Mouse (Mus musculus) hindbrain, postnatal 0 days (tissue): ENCODE results near the gene Wnt10a. TPM values are rescaled to one million over a fixed set of nuclear protein-coding genes. Genes with fewer than 3 reads are reported as not detected.

Source experiments
- ATAC-seq: fragments of 200-750 bp; cut with Nextera tagmentation; 2 replicates; pipeline ENCODE4 v1.8.0; 2017; ENCODE audit warnings: mild to moderate bottlenecking, moderate TSS enrichment, moderate library complexity
- DNase-seq: peaks from one replicate; pipeline ENCODE4 v3.0.0-alpha.2; 2015; ENCODE audit warnings: low spot score
- H3K27ac ChIP-seq: fragments of 300-500 bp; sonication (generic); 2 replicates; pipeline ENCODE4 v1.5.1; 2014; ENCODE audit warnings: mild to moderate bottlenecking
- H3K27me3 ChIP-seq: fragments of 300-500 bp; sonication (generic); 2 replicates; pipeline ENCODE4 v1.6.1; 2014; ENCODE audit warnings: low read length, mixed read lengths; ENCODE audit not compliant: insufficient read depth
- H3K36me3 ChIP-seq: fragments of 300-500 bp; sonication (generic); 2 replicates; pipeline ENCODE4 v1.6.1; 2014; ENCODE audit warnings: low read length, mixed read lengths; ENCODE audit not compliant: insufficient read depth
- H3K4me1 ChIP-seq: fragments of 300-500 bp; sonication (generic); 2 replicates; pipeline ENCODE4 v1.6.1; 2014; ENCODE audit warnings: antibody characterized with exemption, low read length, mixed read lengths; ENCODE audit not compliant: insufficient read depth
- H3K4me2 ChIP-seq: fragments of 300-500 bp; sonication (generic); 2 replicates; pipeline ENCODE4 v1.6.1; 2014; ENCODE audit warnings: low read depth, mild to moderate bottlenecking, low read length, moderate library complexity, mixed read lengths
- H3K4me3 ChIP-seq: fragments of 300-500 bp; sonication (generic); 2 replicates; pipeline ENCODE4 v1.5.1; 2014; ENCODE audit warnings: low read length
- H3K9ac ChIP-seq: fragments of 300-500 bp; sonication (generic); replicated peaks from 2 replicates; pipeline ENCODE4 v1.6.1; 2014; ENCODE audit warnings: mild to moderate bottlenecking, low read length, moderate library complexity, mixed read lengths
- H3K9me3 ChIP-seq: fragments of 300-500 bp; sonication (generic); 2 replicates; pipeline ENCODE4 v1.6.1; 2016; ENCODE audit warnings: low read length, mixed read lengths
- CTCF ChIP-seq: IDR thresholded peaks from 2 replicates; pipeline ENCODE4 v1.5.1; 2016; ENCODE audit warnings: antibody characterized with exemption, control low read depth, low read depth
- WGBS: fragments of 180-500 bp; shearing (Covaris S2); extraction: QIAGEN DNeasy Blood & Tissue Kit; methylation state at CpG from one replicate; pipeline ENCODE4 v1.1.7; 2014; 5-methylcytosine and 5-hydroxymethylcytosine counted together
- polyA plus RNA-seq: library from polyadenylated mRNA; unstranded; fragments of >200 nt; fragmentation: Nextera tagmentation; extraction: Ambion mirVana; gene quantifications from 2 replicates; pipeline ENCODE4 v1.2.1, GENCODE M21; 2015
- total RNA-seq: library from RNA; depleted of rRNA; stranded (reverse); fragments of >200 nt; gene quantifications from 2 replicates; pipeline ENCODE4 v1.2.3, GENCODE M21; 2014

Wnt10a gene
- total and polyA plus RNA-seq, 2 experiments from 2014 or later = 0.48 to 2.7 TPM

- H3K36me3 ChIP-seq = no peaks in the 10 kb centered on the region
- H3K27ac ChIP-seq = no peak overlapping the region
- 88% methylated on average over 8 of the region's 8 CpGs for WGBS
- ATAC-seq = no peak
- H3K4me1 ChIP-seq = no peaks in the 10 kb centered on the region
- peaks cover 7% of the 10 kb centered on the region; the same call in 1 of the 2 replicates for H3K27me3 ChIP-seq
- no peak for DNase-seq
- no peaks in the 10 kb centered on the region for H3K9me3 ChIP-seq
- no peak for TF ChIP-seq CTCF
- H3K9ac ChIP-seq = no peak overlapping the region
- H3K4me3 ChIP-seq = no peak overlapping the region
- H3K4me2 ChIP-seq = no peak overlapping the region
These were observed 37.9 kb upstream of the Wnt10a start for GRCm38 (mm10) chr1:74753266-74753974.

- H3K9me3 ChIP-seq = no peaks in the 10 kb centered on the region
- no peaks in the 10 kb centered on the region for H3K4me1 ChIP-seq
- H3K4me2 ChIP-seq = no peak overlapping the region
- peaks cover under 1% of the 10 kb centered on the region; the same call in 1 of the 2 replicates for H3K27me3 ChIP-seq
- no peaks in the 10 kb centered on the region for H3K36me3 ChIP-seq
- no peak for DNase-seq
- no peak overlapping the region for H3K27ac ChIP-seq
- WGBS = 78% methylated on average over 5 of the region's 5 CpGs
- no peak overlapping the region for H3K4me3 ChIP-seq
- no peak for TF ChIP-seq CTCF
- ATAC-seq = no peak
- no peak overlapping the region for H3K9ac ChIP-seq
These were observed 37.0 kb upstream of the Wnt10a start for GRCm38 (mm10) chr1:74754175-74754785.

GRCm38 (mm10) chr1:74759773-74760172 lies 31.5 kb upstream of the Wnt10a start:
- H3K27ac ChIP-seq = no peak overlapping the region
- H3K4me1 ChIP-seq = no peaks in the 10 kb centered on the region
- 29% methylated on average over 4 of the region's 4 CpGs for WGBS
- H3K9ac ChIP-seq = no peak overlapping the region
- no peaks in the 10 kb centered on the region for H3K36me3 ChIP-seq
- H3K4me3 ChIP-seq = no peak overlapping the region
- no peak overlapping the region for H3K4me2 ChIP-seq
- ATAC-seq (peak; percentile 58; the same call in 1 of the 2 replicates), DNase-seq (peak; percentile 76)
- H3K27me3 ChIP-seq = no peaks in the 10 kb centered on the region
- H3K9me3 ChIP-seq = no peaks in the 10 kb centered on the region
- TF ChIP-seq CTCF = peak; percentile 77

- no peaks in the 10 kb centered on the region for H3K9me3 ChIP-seq
- TF ChIP-seq CTCF = peak; percentile 75
- no peak overlapping the region for H3K27ac ChIP-seq
- no peaks in the 10 kb centered on the region for H3K27me3 ChIP-seq
- H3K4me3 ChIP-seq = no peak overlapping the region
- 5% methylated on average over 6 of the region's 6 CpGs for WGBS
- ATAC-seq (0 out of 2 replicates have a peak, but pooled peaks have one; percentile 47), DNase-seq (peak; percentile 90)
- H3K4me1 ChIP-seq = no peaks in the 10 kb centered on the region
- H3K4me2 ChIP-seq = no peak overlapping the region
- no peaks in the 10 kb centered on the region for H3K36me3 ChIP-seq
- H3K9ac ChIP-seq = no peak overlapping the region
These were observed 28.2 kb upstream of the Wnt10a start for GRCm38 (mm10) chr1:74763081-74763480.

- H3K27me3 ChIP-seq = peaks cover 50% of the 10 kb centered on the region
- no peak overlapping the region for H3K9ac ChIP-seq
- H3K36me3 ChIP-seq = no peaks in the 10 kb centered on the region
- ATAC-seq (no peak), DNase-seq (no peak)
- H3K9me3 ChIP-seq = no peaks in the 10 kb centered on the region
- TF ChIP-seq CTCF = no peak
- peak overlapping the region; percentile 75 for H3K4me2 ChIP-seq
- 0 out of 2 replicates have a peak, but pooled peaks cover 4% of the 10 kb centered on the region for H3K4me1 ChIP-seq
- H3K4me3 ChIP-seq = peak overlapping the region; percentile 40
- WGBS = 2% methylated on average over 35 of the region's 35 CpGs
- no peak overlapping the region for H3K27ac ChIP-seq
These were observed 20.4 kb upstream of the Wnt10a start for GRCm38 (mm10) chr1:74770727-74771466.

- Histone ChIP-seq H3K36me3 (no peaks in the 10 kb centered on the region), H3K4me3 (peak overlapping the region; percentile 40), H3K9me3 (no peaks in the 10 kb centered on the region), H3K4me1 (0 out of 2 replicates have a peak, but pooled peaks cover 9% of the 10 kb centered on the region), H3K9ac (0 out of 2 replicates have a peak overlapping the region, but pooled peaks have one; percentile 13), H3K27ac (no peak overlapping the region), H3K27me3 (peaks cover 50% of the 10 kb centered on the region), H3K4me2 (peak overlapping the region; percentile 75)
- DNase-seq = no peak
- TF ChIP-seq CTCF = no peak
- under 1% methylated on average over 18 of the region's 26 CpGs for WGBS
- no peak for ATAC-seq
These were observed 19.9 kb upstream of the Wnt10a start for GRCm38 (mm10) chr1:74771467-74771844.
